Mouse (Mus musculus) G1E (cell line): ENCODE measurements around the gene Sdc1. TPM values are rescaled to one million over a fixed set of nuclear protein-coding genes. Genes with fewer than 3 reads are reported as not detected.

Experiments
- ATAC-seq: 2 replicates; pipeline ENCODE4 v1.8.0; 2016; ENCODE audit warnings: mild to moderate bottlenecking; ENCODE audit not compliant: insufficient number of reproducible peaks, poor library complexity, low FRiP score, severe bottlenecking; ENCODE audit errors: extremely low read depth
- DNase-seq: peaks from one replicate; pipeline ENCODE4 v3.0.0; 2012; ENCODE audit warnings: low spot score
- H3K27me3 ChIP-seq: 2 replicates; pipeline ENCODE4 v1.6.1; 2012; ENCODE audit warnings: mild to moderate bottlenecking, low read length, inconsistent platforms; ENCODE audit not compliant: insufficient read depth
- H3K36me3 ChIP-seq: replicated peaks from 2 replicates; pipeline ENCODE3; 2012; ENCODE audit warnings: mild to moderate bottlenecking, inconsistent platforms
- H3K4me1 ChIP-seq: 2 replicates; pipeline ENCODE4 v1.6.1; 2012; ENCODE audit warnings: low read depth, low read length, inconsistent platforms, mixed read lengths; ENCODE audit not compliant: insufficient read depth
- H3K4me3 ChIP-seq: 2 replicates; pipeline ENCODE4 v1.5.1; 2012; ENCODE audit warnings: low read depth, mild to moderate bottlenecking, inconsistent platforms, low read length, moderate library complexity, mixed read lengths
- H3K9me3 ChIP-seq: replicated peaks from 2 replicates; pipeline ENCODE4 v1.6.1; 2012; ENCODE audit warnings: inconsistent platforms
- CTCF ChIP-seq: IDR thresholded peaks from 2 replicates; pipeline ENCODE4 v1.5.1; 2012; ENCODE audit warnings: low read depth, low read length, inconsistent platforms, mixed read lengths
- GATA1 ChIP-seq: IDR thresholded peaks from 2 replicates; pipeline ENCODE4 v1.6.1; 2012; ENCODE audit warnings: borderline replicate concordance, low read length, inconsistent platforms, mixed read lengths
- GATA2 ChIP-seq: IDR thresholded peaks from 2 replicates; pipeline ENCODE4 v1.6.1; 2012; ENCODE audit warnings: low read depth, low read length, inconsistent platforms, borderline replicate concordance
- POLR2AphosphoS5 ChIP-seq: IDR thresholded peaks from 2 replicates; pipeline ENCODE4 v1.6.1; 2012; ENCODE audit warnings: low read depth, low read length, inconsistent platforms; ENCODE audit not compliant: insufficient replicate concordance
- TAL1 ChIP-seq: conservative IDR thresholded peaks from 2 replicates; pipeline ENCODE4 v1.6.1; 2012; ENCODE audit warnings: low read depth, low read length, inconsistent platforms, mixed read lengths
- polyA plus RNA-seq: library from polyadenylated mRNA; stranded (reverse); fragments of >175 nt; gene quantifications from 2 replicates; pipeline ENCODE4 v1.2.3, GENCODE M21; 2012
- total RNA-seq, 2 experiments: library from RNA; stranded (forward) in 1 of 2; stranded (reverse) in 1 of 2; fragments of 200-1000 nt in 1 of 2; fragments of >200 nt in 1 of 2; fragmentation: Nextera tagmentation in 1 of 2; gene quantifications; 2 replicates each; pipeline ENCODE4 v1.2.3; 2014 to 2017

The Sdc1 gene
- total and polyA plus RNA-seq, 3 experiments: 0.33 to 0.73 TPM; not detected in 1

GRCm38 (mm10) chr12:8788469-8788868 is 17.3 kb downstream of the Sdc1 start:
- Histone ChIP-seq H3K27me3 (no peaks in the 10 kb centered on the region; the same call in 1 of the 2 replicates), H3K9me3 (no peaks in the 10 kb centered on the region), H3K4me3 (no peak overlapping the region), H3K36me3 (peaks cover 3% of the 10 kb centered on the region), H3K4me1 (no peaks in the 10 kb centered on the region)
- no peak for TF ChIP-seq GATA1
- TF ChIP-seq POLR2AphosphoS5: no peak
- no peak for TF ChIP-seq CTCF
- no peak for TF ChIP-seq GATA2
- no peak for TF ChIP-seq TAL1
- ATAC-seq (no peak), DNase-seq (no peak)

GRCm38 (mm10) chr12:8790615-8791014 is 19.5 kb downstream of the Sdc1 start:
- no peaks in the 10 kb centered on the region; the same call in 1 of the 2 replicates for H3K27me3 ChIP-seq
- no peaks in the 10 kb centered on the region for H3K9me3 ChIP-seq
- TF ChIP-seq TAL1 (no peak), CTCF (no peak), POLR2AphosphoS5 (no peak), GATA2 (no peak)
- ATAC-seq (no peak), DNase-seq (no peak)
- H3K36me3 ChIP-seq: peaks cover 3% of the 10 kb centered on the region
- H3K4me3 ChIP-seq: no peak overlapping the region
- no peaks in the 10 kb centered on the region for H3K4me1 ChIP-seq

- DNase-seq (no peak), ATAC-seq (no peak)
- no peak for TF ChIP-seq TAL1
- no peak for TF ChIP-seq GATA2
- no peak for TF ChIP-seq CTCF
- TF ChIP-seq POLR2AphosphoS5: no peak
- no peak for TF ChIP-seq GATA1
- no peaks in the 10 kb centered on the region for H3K4me1 ChIP-seq
- H3K36me3 ChIP-seq: peaks cover 3% of the 10 kb centered on the region
- H3K4me3 ChIP-seq: no peak overlapping the region
- H3K27me3 ChIP-seq: no peaks in the 10 kb centered on the region; the same call in 1 of the 2 replicates
- no peaks in the 10 kb centered on the region for H3K9me3 ChIP-seq
Measured at GRCm38 (mm10) chr12:8793410-8794051, 22.4 kb downstream of the Sdc1 start.

GRCm38 (mm10) chr12:8797936-8798335 is 26.8 kb downstream of the Sdc1 start:
- Histone ChIP-seq H3K36me3 (no peaks in the 10 kb centered on the region), H3K4me3 (no peak overlapping the region), H3K9me3 (no peaks in the 10 kb centered on the region), H3K4me1 (no peaks in the 10 kb centered on the region), H3K27me3 (no peaks in the 10 kb centered on the region)
- TF ChIP-seq POLR2AphosphoS5 (no peak), TAL1 (no peak), GATA2 (no peak), GATA1 (no peak), CTCF (no peak)
- DNase-seq: no peak
- no peak for ATAC-seq

- H3K9me3 ChIP-seq: no peaks in the 10 kb centered on the region
- no peak for TF ChIP-seq GATA2
- no peak for TF ChIP-seq POLR2AphosphoS5
- no peak for TF ChIP-seq GATA1
- TF ChIP-seq TAL1: no peak
- no peak for TF ChIP-seq CTCF
- no peaks in the 10 kb centered on the region for H3K27me3 ChIP-seq
- no peak overlapping the region for H3K4me3 ChIP-seq
- ATAC-seq (no peak), DNase-seq (no peak)
- no peaks in the 10 kb centered on the region for H3K4me1 ChIP-seq
- H3K36me3 ChIP-seq: no peaks in the 10 kb centered on the region
Measured at GRCm38 (mm10) chr12:8798486-8799020, 27.4 kb downstream of the Sdc1 start.

- no peak for DNase-seq
- no peaks in the 10 kb centered on the region for H3K9me3 ChIP-seq
- no peak for ATAC-seq
- H3K27me3 ChIP-seq: no peaks in the 10 kb centered on the region
- no peak overlapping the region for H3K4me3 ChIP-seq
- no peaks in the 10 kb centered on the region for H3K4me1 ChIP-seq
- TF ChIP-seq GATA1: no peak
- TF ChIP-seq TAL1: no peak
- TF ChIP-seq CTCF: no peak
- no peak for TF ChIP-seq POLR2AphosphoS5
- TF ChIP-seq GATA2: no peak
- no peaks in the 10 kb centered on the region for H3K36me3 ChIP-seq
Measured at GRCm38 (mm10) chr12:8803421-8804076, 32.4 kb downstream of the Sdc1 start.
